Mouse (Mus musculus) liver, embryonic 12.5 days (tissue): ENCODE measurements around the gene Mcat. TPM values are rescaled to one million over a fixed set of nuclear protein-coding genes. Genes with fewer than 3 reads are reported as not detected.

ENCODE experiments used
- microRNA-seq: library from miRNA; unstranded; fragments of <30 nt; microRNA quantifications from one replicate; pipeline ENCODE4, GENCODE M21; 2017
- polyA plus RNA-seq: library from polyadenylated mRNA; unstranded; fragments of >200 nt; fragmentation: Nextera tagmentation; extraction: Ambion mirVana; gene quantifications from 2 replicates; pipeline ENCODE4 v1.2.1, GENCODE M21; 2016

The Mcat gene
- polyA plus RNA-seq, 1 experiment from 2014 or later, result 28.1 TPM

Small RNA genes within 50 kb of the gene (microRNA-seq; reads per million reads assigned to microRNA genes)
- not detected for gene Gm24575

Other genes with a start within 250 kb of the Mcat start
- gene Arfgap3, start 213.5 kb downstream of the Mcat start, polyA plus RNA-seq, result 16.2 and 19.9 TPM in 2 replicates
- 65.1 and 68.4 TPM in 2 replicates for gene Pacsin2, start 99.2 kb downstream of the Mcat start, polyA plus RNA-seq
- gene Ttll1, start 52.9 kb downstream of the Mcat start, polyA plus RNA-seq, result 9.6 and 10.0 TPM in 2 replicates
- gene Bik, start 36.9 kb downstream of the Mcat start, polyA plus RNA-seq, result 2.2 and 2.7 TPM in 2 replicates
- 186 and 192 TPM in 2 replicates for gene Tspo, start 195 bp downstream of the Mcat start, polyA plus RNA-seq
- gene Ttll12, start 31.4 kb upstream of the Mcat start, polyA plus RNA-seq, result 62.7 and 64.0 TPM in 2 replicates
- gene Scube1, start 161.2 kb upstream of the Mcat start, polyA plus RNA-seq, result 0.50 and 0.72 TPM in 2 replicates
- gene Mpped1, start 215.7 kb upstream of the Mcat start, polyA plus RNA-seq, result 0.10 and 0.11 TPM in 2 replicates